Mouse (Mus musculus): ENCODE data around the gene Dand5.

Dand5 gene

GRCm38 (mm10) chr8:84783198-84783918 lies 39.3 kb downstream of the Dand5 start:
- DNase-seq = no peak

DNA sequence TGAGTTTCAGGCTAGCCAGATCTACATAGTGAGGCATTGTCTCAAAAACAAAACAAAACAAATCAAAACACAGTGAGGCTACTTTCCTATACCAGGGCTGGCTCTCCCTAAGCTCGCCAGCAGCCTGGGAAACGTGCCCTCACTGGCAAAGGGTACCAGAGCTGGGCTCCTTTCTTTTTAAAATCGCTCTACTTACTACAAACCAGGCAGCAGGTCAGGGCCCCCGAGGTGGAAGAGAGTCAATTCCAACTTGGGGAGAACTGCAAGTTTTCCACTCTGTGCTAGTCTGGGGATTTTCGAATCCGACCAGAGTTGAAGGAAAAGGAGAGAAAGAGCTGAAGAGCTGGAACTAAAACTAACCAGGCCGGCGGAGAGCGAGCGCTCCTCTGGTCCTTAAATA lies 39.9 kb downstream of the Dand5 start:
- no peak for DNase-seq

DNA sequence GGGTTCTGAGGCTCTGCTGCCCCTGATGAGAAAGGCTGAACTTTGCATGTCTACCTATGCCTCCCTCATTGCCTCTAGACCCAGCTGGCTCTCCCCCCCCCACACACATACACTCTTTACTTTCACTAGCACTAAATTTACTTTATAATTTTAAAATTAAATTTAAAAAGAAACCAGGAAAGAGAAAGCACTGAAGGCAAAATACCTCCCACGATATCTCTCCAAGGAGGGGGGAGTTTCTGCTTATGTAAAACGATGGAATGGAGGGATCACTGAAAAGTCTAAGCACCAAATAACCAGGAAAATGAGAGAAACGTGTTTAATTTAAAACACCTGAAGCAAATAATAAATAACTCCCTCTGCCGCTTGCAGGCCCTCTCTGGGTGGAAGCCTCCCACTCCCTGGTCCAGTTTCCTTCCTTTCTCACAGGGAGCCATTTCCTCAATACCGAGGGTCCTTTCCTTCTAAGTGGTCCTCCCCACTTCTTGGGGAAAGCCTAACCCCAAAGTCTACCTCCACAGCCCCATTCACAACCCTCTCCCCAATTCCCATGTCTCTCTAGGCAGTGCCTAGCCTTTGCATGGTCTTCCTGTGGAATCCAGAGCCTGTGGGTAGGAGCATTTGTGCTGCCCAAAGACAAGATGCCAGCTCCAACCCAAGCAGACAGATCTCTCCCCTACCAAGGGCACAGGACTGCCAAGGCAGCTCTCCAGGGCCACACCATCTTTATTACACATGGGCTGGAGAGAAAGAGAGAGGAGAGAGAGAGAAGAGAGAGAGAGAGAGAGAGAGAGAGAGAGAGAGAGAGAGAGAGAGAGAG lies 40.7 kb downstream of the Dand5 start:
- no peak for DNase-seq

- no peak for DNase-seq
These were observed 41.5 kb downstream of the Dand5 start for GRCm38 (mm10) chr8:84780949-84781680.

DNA sequence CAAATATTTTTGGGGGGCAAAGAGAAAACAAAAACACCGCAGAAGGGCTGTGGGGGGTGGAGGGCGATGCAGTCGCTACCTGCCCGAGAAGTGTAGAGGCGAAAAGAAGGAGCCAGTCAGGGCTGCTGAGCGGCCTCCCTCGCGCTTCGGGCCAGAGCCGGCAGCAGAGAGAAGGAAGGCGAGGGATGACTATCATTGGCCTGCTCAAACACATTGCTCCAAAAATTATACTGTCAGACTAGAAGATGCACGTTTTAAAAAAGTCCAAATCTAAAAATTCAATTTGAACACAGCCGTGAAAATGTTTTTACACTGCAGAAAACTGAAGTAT lies 42.4 kb downstream of the Dand5 start:
- DNase-seq = no peak

GRCm38 (mm10) chr8:84779519-84780224 lies 43.0 kb downstream of the Dand5 start:
- no peak for DNase-seq

GRCm38 (mm10) chr8:84778638-84779380 lies 43.8 kb downstream of the Dand5 start:
- DNase-seq = no peak

DNA sequence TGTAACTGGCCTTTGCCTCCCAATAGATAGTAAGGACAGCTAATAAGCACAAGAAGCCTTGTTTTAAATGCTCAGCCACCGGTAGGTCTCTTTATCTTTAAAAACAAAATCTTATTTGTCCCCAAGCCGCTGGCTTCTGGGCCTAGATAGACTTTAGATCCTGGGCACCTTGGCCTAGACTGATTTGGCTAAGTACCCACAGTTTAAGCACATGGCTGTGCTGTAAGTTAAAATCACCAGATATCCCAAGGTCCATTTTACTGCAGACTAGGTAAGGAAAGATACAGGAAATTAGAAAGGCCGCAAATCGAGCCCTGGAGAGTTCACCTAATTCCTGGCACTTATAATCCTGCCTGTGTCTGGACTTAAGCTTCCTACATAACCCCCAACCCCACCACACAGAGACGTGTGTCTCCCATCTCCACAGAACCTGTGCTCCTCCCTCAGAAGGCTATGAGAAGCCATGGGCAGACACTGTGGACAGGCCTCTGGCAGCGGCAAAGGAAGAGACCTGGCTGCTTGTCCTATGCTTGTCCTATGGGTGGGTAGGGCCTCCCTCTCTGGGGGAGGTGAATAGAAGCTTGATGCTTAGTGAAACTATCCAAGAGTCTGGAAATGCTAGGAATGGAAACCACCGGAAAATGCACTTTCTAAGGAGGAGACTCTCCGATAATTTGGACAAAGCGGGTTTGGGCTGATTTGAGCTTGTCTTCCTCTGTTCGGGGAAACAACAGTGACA lies 44.6 kb downstream of the Dand5 start:
- no peak for DNase-seq

DNA sequence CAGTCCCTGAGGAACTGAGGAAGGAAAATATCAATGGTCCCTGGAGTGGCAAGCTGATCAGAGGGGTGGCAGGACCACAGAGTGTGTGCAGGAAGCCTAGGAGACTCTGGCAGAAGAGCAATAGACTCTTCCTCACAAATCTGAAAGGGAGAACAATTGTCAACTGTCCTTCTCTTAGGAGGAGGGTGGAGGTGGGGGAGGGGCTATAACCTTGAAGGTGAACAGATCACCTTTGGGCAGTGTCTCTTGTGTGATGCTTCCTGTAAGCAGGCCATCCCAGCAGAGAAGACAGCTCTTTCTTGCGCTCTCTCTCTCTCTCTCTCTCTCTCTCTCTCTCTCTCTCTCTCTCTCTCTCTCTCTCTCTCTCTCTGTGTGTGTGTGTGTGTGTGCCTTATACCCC lies 46.1 kb downstream of the Dand5 start:
- DNase-seq = no peak

- DNase-seq = no peak
These were observed 47.0 kb downstream of the Dand5 start for GRCm38 (mm10) chr8:84775621-84776113.

DNA sequence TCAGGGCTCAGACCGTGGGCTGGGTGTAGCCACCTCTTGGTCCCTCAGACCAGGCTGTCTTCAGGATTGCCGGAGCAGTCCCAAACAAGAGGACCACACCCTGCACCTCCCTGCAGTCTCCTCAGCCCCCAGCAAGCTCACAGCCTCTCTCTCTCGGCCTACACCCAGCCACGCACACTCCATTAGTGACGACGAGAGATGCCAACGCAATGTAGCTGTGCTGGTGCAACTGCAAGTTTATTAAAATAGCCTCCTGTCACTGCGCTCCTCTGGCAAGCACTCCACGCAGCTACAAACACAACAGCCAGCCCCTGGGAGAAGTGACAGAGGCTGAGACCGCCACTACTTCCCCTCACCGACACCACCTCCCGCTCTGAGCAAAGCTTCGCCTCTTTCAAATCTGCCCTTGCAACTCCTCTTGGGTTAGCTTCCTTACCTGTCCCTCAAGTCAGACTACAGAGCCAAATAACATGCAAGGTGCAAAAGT lies 47.5 kb downstream of the Dand5 start:
- no peak for DNase-seq

DNA sequence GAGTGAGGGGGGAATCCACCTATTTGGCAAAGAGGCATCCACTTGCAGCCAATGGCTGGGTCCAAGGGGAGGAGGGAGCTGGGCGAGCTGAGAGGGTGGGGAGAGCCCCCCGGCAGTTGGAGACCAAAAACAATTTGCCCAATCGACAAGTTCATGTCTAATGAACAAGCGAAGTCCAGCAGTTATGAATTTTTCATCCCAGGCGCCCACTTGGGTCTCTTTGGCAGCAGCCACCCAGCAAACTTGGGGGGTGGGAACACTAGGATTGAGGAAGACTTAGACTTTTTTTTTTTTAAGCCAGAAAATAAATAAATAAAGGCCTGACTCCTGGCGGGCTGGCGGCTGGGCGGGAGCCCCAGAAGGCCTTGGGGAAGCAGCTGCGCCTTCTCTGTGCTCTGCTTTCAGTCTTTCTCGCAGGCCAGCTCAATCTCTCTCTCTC lies 48.1 kb downstream of the Dand5 start:
- peak in 1 of 2 experiments; percentile 37 for DNase-seq

DNA sequence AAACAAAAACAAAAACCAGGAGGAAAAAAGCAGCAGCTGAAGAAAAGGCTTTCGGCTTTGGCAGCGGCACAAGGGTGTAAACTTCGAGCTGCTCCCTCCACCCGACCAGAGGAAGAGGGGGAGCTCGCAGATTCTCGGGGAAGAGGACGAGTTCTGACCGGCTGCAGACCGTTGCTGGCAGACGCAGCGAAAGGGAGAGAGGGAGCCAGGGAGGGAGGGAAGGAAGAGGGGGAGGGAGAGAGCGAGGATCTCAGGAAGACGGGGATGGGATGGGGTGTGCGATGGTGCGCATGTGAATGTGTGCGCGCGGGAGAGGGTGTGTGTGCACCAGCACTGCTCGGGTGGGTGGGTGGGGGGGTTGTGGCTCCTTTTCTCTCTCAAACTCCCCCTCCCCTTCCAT lies 48.8 kb downstream of the Dand5 start:
- peak; percentile 75 to 80 for DNase-seq

GRCm38 (mm10) chr8:84773304-84773703 lies 49.3 kb downstream of the Dand5 start:
- DNase-seq = no peak

- DNase-seq = peak in 1 of 2 experiments; percentile 23
These were observed 50.0 kb downstream of the Dand5 start for GRCm38 (mm10) chr8:84772628-84773027.

GRCm38 (mm10) chr8:84771941-84772378 lies 50.7 kb downstream of the Dand5 start:
- peak; percentile 22 to 38 for DNase-seq

DNA sequence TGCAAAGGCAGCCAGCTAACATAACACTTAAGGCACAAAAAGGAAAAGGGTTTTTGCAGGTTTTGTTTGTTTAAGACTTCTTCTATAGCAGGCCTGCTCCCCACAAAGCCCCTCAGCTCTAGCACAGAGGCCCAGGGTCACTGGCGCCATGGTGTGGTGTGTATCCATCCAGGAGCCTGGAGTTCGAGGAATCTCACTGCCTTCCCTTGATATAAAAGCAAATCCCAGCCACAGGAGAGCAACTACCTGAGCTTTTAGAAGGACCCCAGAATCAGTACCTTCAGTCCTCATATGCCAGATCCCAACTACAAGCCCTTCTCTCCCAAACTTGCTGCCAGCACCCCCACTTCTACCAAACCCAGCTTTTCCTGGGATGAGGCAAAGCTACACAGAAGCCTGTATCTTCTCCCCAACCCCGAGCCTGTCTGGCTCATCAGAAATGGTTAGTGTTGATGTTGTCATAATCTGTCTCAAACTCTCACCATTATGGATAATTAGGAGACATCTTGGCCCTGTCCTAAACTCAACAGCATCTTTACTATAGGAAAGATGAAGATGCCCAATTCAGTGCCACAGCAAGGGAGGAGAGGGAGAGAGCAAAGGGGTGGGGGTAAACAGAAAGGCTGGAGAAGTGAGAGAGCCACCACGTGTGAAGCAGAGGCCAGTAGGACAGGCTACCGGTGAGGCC lies 51.5 kb downstream of the Dand5 start:
- DNase-seq = no peak

DNA sequence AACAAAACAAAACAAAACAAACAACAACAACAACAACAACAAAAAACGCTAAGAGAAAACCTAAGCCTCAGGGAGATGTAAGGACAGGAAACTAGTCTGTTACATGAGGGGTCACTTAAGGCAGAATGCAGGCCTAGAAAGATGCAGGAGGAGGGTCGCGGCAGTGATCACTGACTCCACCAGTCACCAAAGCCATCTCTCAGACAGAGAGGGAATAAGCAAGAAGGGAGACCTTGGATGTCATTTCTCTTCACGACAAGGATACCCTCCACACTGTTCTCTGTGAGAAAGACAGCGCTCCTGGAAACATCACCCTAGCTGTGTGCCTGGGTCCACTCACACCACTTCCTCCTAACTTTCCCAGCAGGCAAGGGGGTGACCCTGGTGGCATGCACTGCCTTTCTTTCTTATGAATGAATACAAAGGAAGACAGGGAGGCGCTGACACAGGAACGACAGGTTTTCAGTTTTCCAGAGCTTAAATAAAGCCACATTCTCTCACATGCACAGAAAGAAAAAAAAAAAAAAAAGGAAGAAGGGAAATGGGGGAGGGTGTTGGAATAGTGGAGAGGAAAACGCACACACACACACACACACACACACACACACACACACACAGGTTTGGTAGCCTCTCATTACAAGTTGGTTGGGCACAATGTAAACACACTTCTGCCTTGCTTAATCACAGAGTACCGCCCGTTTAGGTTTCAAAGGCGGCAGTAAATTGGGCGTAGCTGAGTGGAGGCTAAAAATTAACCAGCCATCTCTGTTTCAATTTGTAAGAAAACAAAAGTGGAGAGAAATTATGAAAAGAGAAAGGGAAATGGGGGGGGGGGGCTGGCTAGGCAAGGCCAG lies 52.3 kb downstream of the Dand5 start:
- DNase-seq = peak in 1 of 2 experiments; percentile 39

DNA sequence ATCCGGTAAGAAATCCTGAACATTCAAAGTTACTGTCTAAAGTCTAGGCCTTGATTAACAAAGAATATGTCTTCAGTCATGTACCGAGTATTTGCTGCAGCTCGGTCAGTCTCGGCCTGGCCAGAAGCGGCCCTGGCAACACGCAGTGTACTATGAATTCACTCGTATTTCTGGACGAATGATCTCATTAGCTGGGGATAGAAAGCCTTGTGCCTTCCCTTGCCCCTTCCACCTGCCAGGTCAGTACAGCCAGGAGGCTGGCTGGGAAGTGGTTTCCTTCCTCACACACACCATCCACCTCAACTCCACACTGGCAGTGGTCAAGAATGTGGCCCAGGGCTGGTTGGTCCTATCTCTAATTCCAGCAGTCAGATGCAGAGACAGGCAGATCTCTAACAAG lies 53.3 kb downstream of the Dand5 start:
- DNase-seq = no peak

Measured in kidney, postnatal 36 days (tissue).